Mouse (Mus musculus) mouse trophoblast stem cell (cell line): ENCODE measurements around the gene Mrpl55.
"Not testable (repeated sequence)": the region's sequence is repeated elsewhere in the genome, so short reads cannot be mapped to it uniquely, and the experiment has no call there.

Source experiments
- in situ Hi-C, 2 experiments: fragments of 300-500 bp; cut with MseI, MboI; formaldehyde crosslinking; loops; 2 replicates in 1 of 2; 3 replicates in 1 of 2; pipeline ENCODE4 v1.15.1; 2025

The Mrpl55 gene

DNA sequence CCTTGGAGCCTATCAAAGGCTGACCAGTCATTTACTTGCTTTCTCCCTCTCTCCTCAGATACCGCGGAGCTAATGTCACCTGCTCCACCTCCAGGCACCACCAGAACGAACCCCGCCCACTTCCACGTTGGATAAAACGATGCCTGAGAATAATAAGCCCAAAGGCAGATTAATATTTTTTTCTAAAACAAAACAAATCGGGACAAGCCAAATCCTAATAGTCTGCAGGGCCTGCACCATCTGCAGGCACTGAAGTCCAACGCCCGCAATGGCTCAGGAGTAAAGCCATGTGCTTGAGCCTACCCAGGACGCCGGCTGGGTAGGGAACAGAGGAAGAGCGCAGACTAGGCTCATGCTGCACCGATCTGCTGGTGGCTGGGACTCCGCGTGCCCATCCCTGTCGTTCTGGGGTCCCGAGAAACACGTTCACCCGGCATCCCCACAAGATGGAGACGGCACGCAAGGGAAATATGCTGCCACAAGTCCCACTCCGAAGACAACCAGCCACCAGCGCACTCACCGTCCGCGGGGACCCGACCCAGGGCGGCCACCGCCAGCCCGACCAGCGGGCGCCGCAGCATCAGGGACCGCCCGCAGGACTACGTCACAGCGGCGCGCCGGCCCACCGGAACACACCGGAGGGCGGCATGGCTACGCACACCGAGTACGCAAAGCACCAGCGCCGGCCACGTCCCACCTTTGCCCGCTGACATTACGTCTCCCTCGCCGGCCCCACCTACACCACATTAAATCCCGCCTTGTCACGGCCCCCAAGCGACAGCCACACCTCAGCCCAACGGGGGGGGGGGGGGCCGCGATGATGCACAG is 10.8 kb upstream of the Mrpl55 start:
- in situ Hi-C loops, result no loop called here

- in situ Hi-C loops, result no loop called here
These were observed 10.3 kb upstream of the Mrpl55 start, which contains the start of gene Guk1 for GRCm38 (mm10) chr11:59192059-59192386. Gene Guk1 (minus strand): TSS chr11:59192212.

- in situ Hi-C loops, result no loop called here
These were observed 6.1 kb upstream of the Mrpl55 start for GRCm38 (mm10) chr11:59196230-59196629.

DNA sequence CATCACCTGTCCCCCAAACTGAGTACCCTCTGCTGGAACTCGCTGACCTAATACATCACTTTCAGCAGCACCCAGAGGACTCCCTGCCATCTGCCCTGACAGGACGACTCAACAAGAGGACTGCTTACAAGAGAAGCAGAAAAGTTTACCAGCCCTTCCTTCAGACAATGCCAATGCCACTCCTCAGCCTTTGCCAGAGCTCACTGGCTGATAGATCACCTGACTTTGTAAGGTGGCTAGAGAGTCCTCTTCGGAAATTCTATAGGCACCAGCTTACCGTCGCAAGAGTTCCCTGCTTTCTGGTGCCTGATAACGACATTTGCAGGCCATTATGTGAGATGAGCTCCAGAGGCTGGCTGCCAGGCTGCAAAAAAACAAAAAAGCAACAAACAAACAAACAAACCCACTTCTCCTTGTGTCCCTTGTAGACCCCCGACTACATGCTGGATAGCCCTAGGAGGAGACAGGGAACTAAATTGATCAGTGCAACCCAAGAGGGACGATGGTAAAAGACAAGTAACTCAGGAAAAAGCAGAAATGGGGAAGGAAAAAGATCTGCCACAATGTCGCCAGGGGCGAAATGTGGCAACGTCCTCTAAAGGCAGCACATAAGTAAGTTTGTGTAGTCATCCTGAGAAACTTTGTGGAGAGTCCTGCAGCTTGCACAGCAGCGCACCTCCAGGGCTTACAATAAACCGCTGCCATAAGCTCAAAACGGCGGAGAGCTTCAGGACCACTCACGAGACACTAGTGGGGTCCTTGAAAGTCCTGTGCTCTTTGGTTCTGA is 877 bp upstream of the Mrpl55 start:
- in situ Hi-C loops, result no loop called here

DNA sequence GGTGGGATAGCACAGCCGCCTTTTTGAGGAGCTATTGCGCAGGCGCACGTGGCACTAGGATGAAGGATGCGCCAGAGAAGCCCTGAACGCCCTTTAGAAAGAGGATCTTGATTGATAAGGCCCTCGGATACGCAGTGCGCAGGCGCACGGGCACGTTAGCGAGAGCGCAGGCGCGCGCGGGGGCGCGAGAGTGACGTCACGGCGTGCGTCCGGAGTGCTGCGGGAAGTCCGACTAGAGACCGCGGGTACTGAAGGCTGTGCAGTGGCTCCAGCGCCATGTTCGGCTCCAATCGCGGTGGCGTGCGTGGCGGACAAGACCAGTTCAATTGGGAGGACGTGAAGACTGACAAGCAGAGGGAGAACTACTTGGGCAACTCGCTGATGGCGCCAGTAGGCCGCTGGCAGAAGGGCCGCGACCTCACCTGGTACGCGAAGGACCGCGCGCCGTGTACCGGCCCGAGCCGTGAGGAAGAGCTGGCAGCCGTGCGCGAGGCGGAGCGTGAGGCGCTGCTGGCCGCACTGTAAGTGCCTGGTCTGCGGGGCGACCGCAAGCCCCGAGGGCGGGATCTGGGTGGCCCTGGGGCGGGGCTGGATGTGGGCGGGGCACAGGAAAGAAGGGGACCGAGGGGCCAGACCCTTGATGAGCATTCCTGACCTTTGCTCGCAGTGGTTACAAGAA is 6.0 kb downstream of the Mrpl55 start, which contains the start of gene 2310033P09Rik:
Gene 2310033P09Rik, plus strand, starts transcription at position 169 of the 679 bp plus-strand sequence.
- in situ Hi-C loops, result no loop called here

GRCm38 (mm10) chr11:59209003-59209441 is 6.7 kb downstream of the Mrpl55 start:
- in situ Hi-C loops, result no loop called here

- in situ Hi-C loops, result no loop called here
These were observed 7.3 kb downstream of the Mrpl55 start for GRCm38 (mm10) chr11:59209580-59209979.

DNA sequence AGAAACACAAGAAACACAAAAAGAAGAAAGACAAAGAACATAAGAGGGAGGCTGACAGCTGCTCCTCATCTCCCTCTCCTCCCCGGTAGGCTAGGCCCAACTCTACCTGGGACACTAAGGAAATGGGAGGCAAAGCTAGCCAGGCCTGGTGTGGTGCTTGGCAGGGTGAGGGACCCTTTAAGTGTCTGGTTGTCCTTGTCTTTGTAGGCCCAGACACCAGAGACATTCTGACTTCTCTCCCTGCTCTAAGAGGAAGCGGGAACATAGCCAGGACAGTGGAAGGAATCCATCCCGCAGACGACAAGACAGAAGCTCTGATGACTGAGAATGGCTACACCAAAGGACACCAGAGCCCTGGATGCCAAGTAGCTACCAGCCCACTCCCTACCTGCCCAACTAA is 7.7 kb downstream of the Mrpl55 start:
- in situ Hi-C loops, result no loop called here

DNA sequence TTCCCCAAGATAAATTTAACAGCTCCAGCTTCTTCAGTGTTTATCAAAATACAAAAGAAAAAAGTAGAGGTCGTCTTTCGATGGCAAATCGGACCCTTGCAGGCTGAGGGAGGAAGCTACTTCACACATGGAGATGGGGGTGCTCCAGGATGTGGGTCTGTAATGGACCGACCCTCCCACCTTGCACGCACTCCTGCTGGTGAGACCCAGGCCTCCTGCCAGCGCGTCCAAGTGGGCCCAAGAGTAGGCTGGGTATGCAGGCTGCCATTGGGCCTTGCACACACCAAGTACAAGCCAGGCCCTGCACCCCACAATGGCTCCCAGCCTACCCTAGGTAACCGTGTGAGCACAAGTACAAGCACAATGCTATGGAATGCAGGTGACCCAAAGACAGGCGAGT is 9.3 kb downstream of the Mrpl55 start:
- in situ Hi-C loops, result not testable (repeated sequence)

DNA sequence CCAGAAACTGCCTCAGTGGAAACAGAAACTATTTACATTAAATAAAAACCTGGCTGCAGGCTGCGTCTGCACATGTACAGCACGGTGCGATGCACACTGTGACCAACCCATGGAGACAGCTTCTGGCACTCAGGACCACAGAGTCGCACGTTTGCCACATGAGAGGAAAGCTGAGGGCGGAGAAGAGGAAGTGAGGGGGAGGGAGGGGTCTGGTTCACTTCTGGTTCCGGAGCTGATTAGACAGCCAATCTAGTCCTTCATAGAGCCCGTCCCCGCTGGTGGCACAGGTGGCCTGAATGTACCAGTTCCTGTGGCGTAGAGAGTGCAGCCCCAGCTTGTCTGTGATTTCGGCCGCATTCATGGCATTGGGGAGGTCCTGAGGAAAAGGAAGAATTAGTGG is 10.0 kb downstream of the Mrpl55 start:
- in situ Hi-C loops, result not testable (repeated sequence)

DNA sequence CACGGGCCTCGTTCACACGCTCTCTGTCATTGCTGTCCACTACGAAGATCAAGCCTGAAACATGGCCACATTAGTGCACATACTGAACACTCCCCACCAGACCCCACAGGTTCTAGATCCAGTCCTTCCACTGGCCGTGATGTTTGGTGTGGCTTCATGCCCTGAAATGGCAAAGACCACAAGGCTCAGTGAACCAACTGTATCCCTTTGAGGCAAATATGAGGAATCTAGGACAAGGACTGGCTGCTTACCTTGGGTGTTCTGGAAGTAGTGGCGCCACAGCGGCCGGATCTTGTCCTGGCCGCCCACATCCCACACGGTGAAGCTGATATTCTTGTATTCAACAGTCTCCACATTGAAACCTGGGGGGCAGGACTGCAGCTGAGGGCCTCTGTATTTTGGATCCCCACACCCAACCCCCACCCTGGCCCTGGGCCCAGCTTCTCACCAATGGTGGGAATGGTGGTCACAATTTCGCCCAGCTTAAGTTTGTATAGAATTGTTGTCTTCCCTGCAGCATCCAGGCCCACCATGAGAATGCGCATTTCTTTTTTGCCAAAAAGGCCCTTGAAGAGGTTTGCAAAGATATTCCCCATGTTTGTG is 10.7 kb downstream of the Mrpl55 start:
- in situ Hi-C loops, result no loop called here

DNA sequence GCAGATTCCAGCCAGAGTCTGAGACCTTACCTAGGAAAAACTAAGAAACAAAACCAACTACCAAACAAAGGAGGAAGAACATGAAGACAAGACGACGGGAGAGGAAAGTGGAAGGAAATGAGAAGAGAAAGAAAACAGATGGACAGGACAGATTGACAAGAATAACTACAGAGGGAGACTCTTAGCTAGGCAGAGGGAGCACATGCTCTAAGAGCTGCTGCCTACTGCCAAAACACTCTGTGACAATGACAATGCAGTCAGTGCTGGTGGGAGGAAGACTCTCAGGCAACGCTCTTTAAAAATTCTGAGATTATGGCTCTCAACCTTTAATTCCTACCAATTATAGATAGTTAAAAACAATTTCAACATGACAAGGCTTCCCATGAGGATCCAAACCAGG is 14.7 kb downstream of the Mrpl55 start:
- in situ Hi-C loops, result no loop called here

- in situ Hi-C loops, result no loop called here
These were observed 16.2 kb downstream of the Mrpl55 start for GRCm38 (mm10) chr11:59218389-59218998.

DNA sequence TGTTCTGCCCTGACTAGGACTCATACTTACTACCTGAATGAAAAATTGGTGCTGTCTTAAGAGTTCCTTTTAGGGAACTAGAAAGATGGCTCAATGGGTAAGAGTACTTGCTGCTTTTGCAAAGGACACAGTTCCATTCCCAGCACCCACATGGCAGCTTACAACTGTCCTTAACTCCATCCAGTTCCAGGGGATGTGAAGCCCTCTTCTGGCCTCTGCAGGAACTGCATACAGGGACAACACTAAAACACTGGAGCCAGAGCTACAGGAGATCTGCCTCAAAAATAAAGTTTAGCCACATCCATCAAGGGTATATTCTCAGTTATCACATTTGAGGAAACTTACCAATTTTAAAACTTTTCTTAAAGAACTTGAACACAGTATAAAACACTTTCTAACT is 16.8 kb downstream of the Mrpl55 start:
- in situ Hi-C loops, result no loop called here

DNA sequence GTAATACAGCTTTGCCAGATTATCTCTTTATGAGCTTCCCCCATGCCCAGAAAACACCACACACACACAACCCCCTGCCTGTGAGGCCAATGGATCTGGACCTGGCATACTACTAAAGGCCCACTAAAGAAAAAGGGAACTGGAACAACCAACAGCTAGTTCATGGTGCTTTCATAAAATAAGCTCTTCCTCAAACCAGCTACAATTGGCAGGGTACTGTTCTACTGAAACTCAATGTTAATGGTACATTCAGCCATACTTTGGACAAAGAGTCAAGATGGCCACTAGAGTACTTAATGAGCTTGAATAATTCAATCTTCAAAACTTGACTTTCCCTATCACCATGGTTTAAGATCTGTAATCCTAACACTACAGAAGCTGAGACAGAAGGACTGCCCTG is 19.3 kb downstream of the Mrpl55 start:
- in situ Hi-C loops, result no loop called here

GRCm38 (mm10) chr11:59222306-59222705 is 20.0 kb downstream of the Mrpl55 start:
- in situ Hi-C loops, result no loop called here

DNA sequence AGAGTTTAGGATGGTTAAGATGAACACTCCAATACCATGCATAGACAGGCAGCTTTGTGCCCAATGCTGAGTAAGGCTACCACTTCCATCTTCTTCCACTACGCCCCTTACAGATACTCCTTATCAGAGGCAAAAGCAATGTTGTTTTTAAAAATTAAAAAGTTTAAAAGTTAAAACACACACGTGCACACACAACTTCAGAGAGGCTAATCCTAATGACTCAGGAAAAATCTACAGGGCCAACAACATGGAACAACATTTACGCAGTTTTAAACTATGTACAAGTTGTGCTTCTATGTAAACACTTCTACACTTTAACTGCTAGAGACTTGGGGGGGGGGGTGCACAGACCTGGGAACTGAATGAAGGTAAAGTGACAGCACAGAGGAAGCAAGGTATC is 21.7 kb downstream of the Mrpl55 start:
- in situ Hi-C loops, result no loop called here

DNA sequence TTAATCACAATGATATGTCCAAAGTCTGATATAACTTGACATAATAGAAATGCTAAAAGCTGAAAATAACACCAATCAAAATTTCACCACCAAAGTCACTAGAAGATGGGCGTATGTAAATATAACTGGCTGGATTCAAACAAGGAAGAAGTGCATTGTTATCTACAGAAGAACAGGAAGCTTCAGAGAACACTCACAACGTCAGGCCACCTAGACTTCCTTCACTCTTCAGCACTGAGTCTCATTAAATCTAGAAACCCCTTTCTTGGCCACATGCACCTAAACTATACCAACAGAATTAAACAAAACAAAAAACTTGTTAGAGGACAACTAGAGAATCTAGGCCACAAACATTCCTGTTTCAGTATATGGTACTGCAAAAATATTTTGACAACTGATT is 22.2 kb downstream of the Mrpl55 start:
- in situ Hi-C loops, result no loop called here

GRCm38 (mm10) chr11:59225167-59225566 is 22.9 kb downstream of the Mrpl55 start:
- in situ Hi-C loops, result no loop called here

DNA sequence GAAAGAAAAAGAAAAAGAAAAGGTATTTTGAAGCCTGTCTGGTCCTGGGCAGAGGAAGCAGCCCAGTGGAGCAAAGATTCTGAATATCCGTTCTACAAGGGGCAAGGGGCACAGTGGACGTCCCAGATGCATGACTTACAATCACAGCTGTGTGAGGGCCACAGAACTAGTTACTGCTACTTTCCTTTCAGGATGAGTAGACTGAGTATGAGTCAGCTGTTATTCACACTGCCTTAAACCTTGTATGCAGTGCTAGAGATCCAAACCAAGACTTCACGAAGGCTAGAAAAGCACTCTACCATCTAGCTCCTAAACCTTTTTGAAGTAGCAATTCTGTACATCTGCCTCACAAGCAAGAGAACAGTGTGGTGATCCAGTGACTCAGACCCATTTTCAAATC is 24.0 kb downstream of the Mrpl55 start:
- in situ Hi-C loops, result no loop called here

GRCm38 (mm10) chr11:59226787-59227603 is 24.7 kb downstream of the Mrpl55 start:
- in situ Hi-C loops, result no loop called here
